Mouse (Mus musculus): ENCODE results near the gene Ugt2a2.
"Not testable (repeated sequence)": the region's sequence is repeated elsewhere in the genome, so short reads cannot be mapped to it uniquely, and the experiment has no call there.

Gene Ugt2a2

DNA sequence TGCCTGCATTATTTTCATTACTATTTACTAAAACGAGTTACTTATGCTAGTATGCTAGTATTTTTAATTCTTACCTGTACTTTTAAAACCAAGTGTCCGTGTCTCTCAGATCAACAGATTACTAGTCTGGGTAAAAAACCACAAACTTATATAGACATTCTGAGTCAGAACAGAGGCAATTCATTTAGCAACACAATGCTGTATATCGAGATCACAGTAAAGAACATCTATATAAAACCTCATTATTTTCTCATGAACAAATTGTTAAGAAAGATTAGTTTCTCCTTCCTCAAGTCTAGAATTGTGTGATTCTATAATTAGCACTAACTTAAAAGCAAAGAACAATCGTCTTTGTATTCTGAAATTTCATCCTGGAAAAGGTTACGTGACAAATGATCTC, at the start of gene Ugt2a2:
Gene Ugt2a2, minus strand, starts transcription at position 101 of the 400 bp plus-strand sequence.
- no peak for DNase-seq (ENCODE audit: low spot score)

- DNase-seq (ENCODE audit: low spot score) = not testable (repeated sequence)
These were observed 41.5 kb upstream of the Ugt2a2 start for GRCm38 (mm10) chr5:87523561-87523960.

DNA sequence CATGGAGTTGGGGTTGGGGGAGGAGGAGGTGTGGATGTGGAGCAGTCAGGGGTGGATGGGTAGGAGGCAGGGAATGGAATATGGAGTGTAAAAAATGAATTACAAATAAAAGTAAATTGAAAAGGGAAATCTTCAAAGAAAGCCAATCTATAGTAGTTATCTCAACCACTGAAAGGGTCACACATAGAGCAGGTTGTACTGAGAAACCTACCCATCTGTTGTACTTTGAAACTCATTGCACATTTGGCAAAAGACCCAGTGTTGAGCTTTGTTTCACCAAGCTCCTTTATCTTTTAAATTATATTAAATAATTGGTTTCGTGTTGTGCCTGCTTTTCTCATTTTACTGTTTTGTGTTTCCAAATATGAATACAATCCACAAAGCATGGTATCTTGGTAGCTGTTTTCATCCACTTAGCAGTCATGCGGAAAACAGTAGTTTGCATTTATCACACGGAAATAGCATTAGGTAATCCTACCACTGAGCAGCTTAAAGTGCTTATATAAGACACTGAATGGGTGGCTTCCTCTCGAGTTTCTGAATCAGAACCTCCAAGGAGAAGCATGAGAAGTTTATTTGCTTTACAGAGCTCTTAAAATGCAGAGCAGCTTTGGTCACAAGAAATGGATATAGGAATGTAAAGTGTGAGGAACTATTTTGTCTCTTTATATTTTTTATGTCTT, 23.9 kb upstream of the Ugt2a2 start:
- no peak for DNase-seq (ENCODE audit: low spot score)

- DNase-seq (ENCODE audit: low spot score) = no peak
These were observed 20.6 kb upstream of the Ugt2a2 start for GRCm38 (mm10) chr5:87502687-87503086.

GRCm38 (mm10) chr5:87499341-87499740, 17.3 kb upstream of the Ugt2a2 start:
- DNase-seq (ENCODE audit: low spot score) = no peak

DNA sequence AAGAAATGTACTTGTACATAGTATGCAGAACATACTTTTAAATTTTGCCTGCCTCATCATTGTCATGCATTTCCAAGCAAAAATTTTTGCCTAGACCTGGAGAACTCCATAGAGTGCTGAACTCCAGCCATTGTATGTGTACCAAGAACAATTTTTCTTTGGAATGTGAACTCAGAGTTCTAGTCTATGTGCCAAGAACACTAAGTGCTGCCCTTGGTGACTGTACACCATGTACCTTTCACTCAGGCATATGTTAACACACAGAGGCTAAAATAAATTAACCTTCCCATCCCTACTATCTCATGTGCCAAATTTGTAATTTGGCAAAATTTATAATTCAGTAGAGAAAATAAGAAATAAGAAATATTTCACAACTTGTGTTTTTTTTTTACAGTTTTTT, 16.9 kb upstream of the Ugt2a2 start:
- DNase-seq (ENCODE audit: low spot score) = no peak

GRCm38 (mm10) chr5:87490771-87491170, 8.7 kb upstream of the Ugt2a2 start, which contains the start of gene Ugt2a1:
Gene Ugt2a1 (minus strand): TSS chr5:87490871.
- DNase-seq (ENCODE audit: low spot score) = no peak

GRCm38 (mm10) chr5:87486706-87487105, 4.6 kb upstream of the Ugt2a2 start, which contains the start of gene Gm43638:
Gene Gm43638 (minus strand): TSS chr5:87486806.
- not testable (repeated sequence) for DNase-seq (ENCODE audit: low spot score)

GRCm38 (mm10) chr5:87458810-87459209, 23.2 kb downstream of the Ugt2a2 start:
- no peak for DNase-seq (ENCODE audit: low spot score)

GRCm38 (mm10) chr5:87457701-87458100, 24.4 kb downstream of the Ugt2a2 start:
- no peak for DNase-seq (ENCODE audit: low spot score)

- no peak for DNase-seq (ENCODE audit: low spot score)
These were observed 25.7 kb downstream of the Ugt2a2 start for GRCm38 (mm10) chr5:87456216-87456850.

DNA sequence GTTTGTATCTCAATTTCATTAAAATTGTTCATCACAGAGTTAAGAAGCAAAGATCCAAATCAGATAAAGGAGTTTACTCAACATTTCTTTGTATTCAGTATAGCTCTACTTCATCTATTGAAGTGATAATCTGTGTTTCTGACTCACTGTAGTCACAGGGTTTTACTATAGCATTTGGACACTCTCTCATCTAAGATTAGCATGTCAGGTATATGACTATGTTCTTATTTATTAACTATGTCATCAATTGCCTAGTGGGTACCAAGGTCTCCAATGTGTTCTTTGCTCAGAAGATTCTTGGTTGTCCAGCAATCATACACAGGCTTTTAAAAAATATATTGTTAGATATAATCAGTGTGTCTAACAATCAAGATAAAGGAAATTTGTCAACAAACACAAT, 26.5 kb downstream of the Ugt2a2 start:
- no peak for DNase-seq (ENCODE audit: low spot score)

GRCm38 (mm10) chr5:87452514-87452913, 29.5 kb downstream of the Ugt2a2 start:
- not testable (repeated sequence) for DNase-seq (ENCODE audit: low spot score)

DNA sequence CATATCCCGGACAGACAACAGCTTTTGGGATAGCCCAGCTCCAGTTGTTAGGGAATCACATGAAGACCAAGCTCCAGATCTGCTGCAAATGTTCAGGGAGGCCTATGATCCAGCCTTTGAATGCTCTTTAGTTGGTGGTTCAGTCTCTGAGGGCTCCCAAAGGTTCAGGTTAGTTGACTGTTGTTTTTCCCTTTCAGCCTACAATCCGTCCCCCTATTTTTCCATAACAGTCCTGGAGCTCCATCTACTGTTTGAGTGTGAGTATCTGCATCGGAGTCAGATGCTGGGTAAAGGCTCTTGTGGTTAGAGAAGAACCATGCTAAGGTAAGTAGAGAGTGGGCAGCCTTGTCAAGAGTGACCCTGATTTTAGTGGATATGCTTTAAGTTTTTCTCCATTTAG, 45.8 kb downstream of the Ugt2a2 start:
- DNase-seq (ENCODE audit: low spot score) = no peak

- no peak for DNase-seq (ENCODE audit: low spot score)
These were observed 56.4 kb downstream of the Ugt2a2 start for GRCm38 (mm10) chr5:87425676-87426075.

GRCm38 (mm10) chr5:87424041-87424440, 58.0 kb downstream of the Ugt2a2 start, which contains the start of gene Ugt2b38:
Gene Ugt2b38 (minus strand): TSS chr5:87424203.
- not testable (repeated sequence) for DNase-seq (ENCODE audit: low spot score)

Measured in left cerebral cortex, adult 11 months (tissue).